Mouse (Mus musculus) hematopoietic stem cell, adult 5-6 weeks (primary cell): ENCODE data around the gene Ndufa13. TPM values are rescaled to one million over a fixed set of nuclear protein-coding genes. Genes with fewer than 3 reads are reported as not detected.
"Not testable (repeated sequence)": the region's sequence is repeated elsewhere in the genome, so short reads cannot be mapped to it uniquely, and the experiment has no call there.

ENCODE experiments used
- ATAC-seq, 2 experiments: fragments of 125-278 bp in 1 of 2; replicated peaks in 1 of 2; 2 replicates each; pipeline ENCODE4 v1.8.0; 2016 to 2017; ENCODE audit warnings: inconsistent platforms in 2 of 2, mild to moderate bottlenecking in 2 of 2, moderate number of reproducible peaks in 2 of 2, low read depth in 1 of 2, moderate TSS enrichment in 1 of 2; ENCODE audit not compliant: low FRiP score in 2 of 2, poor library complexity in 2 of 2, severe bottlenecking in 2 of 2, insufficient read depth in 1 of 2, low TSS enrichment in 1 of 2
- total RNA-seq: library from RNA; stranded (forward); fragments of 172-1452, 232-1000 nt; gene quantifications from 2 replicates; pipeline ENCODE4 v1.2.3, GENCODE M21; 2017

The Ndufa13 gene
- 90.0 and 103 TPM in 2 replicates for total RNA-seq

DNA sequence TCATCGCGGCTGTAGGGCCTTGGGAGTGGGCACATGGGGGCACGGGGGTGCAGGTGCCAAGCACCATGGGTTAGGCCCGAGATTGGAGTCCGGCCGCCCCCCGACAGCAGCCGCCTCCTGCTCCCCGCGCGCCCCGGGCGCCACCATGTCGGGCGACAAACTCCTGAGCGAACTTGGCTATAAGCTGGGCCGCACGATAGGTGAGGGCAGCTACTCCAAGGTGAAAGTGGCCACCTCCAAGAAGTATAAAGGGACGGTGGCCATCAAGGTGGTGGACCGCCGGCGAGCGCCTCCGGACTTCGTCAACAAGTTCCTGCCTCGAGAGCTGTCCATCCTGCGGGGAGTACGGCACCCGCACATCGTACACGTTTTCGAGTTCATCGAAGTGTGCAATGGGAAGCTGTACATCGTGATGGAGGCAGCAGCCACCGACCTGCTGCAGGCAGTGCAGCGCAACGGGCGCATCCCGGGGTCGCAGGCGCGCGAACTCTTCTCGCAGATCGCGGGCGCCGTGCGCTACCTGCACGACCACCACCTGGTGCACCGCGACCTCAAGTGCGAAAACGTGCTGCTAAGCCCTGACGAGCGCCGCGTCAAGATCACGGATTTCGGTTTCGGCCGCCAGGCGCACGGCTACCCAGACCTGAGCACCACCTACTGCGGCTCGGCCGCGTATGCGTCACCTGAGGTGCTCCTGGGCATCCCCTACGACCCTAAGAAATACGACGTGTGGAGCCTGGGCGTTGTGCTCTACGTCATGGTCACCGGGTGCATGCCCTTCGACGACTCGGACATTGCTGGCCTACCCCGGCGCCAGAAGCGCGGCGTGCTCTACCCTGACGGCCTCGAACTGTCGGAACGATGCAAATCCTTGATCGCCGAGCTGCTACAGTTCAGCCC lies at the start of gene Ndufa13, which contains the start of the genes Tssk6 and Yjefn3:
TSS of gene Ndufa13 (minus strand) at position 396 of the 900 bp plus-strand sequence.
TSS of gene Tssk6 (plus strand) at position 22 of the 900 bp plus-strand sequence.
TSS of gene Yjefn3 (minus strand) at position 550 of the 900 bp plus-strand sequence.
- peak in 1 of 2 experiments; percentile 12; a peak in 1 of 4 replicates for ATAC-seq

GRCm38 (mm10) chr8:69950300-69950699 lies 47.9 kb upstream of the Ndufa13 start:
- no peak for ATAC-seq

GRCm38 (mm10) chr8:69942495-69942894 lies 40.1 kb upstream of the Ndufa13 start:
- not testable (repeated sequence) for ATAC-seq

DNA sequence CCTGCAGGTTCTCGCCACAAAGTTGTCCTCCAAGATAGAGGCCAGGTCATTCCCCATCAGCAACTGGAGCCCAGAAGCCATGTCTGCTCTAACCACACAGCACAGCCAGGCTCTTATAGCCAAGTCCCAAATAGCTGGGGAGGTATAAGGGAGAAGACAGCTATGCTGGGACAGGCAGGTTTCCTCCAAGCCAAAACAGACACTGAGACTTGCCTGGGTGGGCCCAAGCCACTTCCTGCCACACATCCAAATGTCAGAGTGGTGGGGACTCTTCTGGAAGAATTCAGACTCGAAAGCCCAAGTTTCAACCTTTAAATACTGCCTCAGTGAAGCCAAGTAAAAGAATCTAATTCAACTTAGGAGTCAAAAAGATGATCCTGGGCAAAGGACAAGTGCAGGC lies 38.0 kb upstream of the Ndufa13 start:
- ATAC-seq = no peak

GRCm38 (mm10) chr8:69939633-69940032 lies 37.3 kb upstream of the Ndufa13 start:
- no peak for ATAC-seq

DNA sequence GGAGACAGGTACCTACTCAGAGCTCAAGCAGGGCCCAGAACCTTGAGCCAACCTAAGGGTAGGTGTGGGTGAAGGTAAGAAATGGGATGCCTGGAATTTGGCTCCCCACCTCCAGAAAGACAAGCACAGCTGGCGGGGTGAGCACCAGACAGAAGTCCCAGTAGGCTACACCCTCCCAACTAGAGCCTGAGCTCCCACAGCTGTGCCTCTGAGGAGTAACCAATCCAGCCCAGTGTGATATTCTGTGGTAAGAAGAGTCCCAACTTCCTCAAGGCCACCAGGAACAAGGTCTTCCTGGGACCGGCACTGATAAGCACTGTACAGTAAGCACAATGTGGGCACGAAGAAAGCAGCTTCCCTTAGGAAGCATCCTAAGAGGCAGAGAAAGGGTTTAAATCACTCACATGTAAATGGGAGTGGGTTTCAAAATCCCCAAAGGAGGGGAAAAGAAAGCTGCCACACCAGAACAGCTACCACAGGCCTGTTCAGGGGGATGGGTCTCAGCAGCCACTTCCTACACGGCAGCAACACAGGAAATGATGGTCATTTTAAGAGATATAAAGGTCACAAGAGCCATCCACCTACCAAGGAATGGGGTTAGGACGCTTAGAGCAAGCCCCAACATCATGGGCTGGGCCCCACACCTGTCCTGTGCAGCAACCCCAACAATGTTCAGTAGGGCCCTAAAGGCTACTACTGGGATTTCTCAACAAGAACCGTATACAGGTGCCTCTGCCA lies 36.1 kb upstream of the Ndufa13 start:
- peak in 1 of 2 experiments; percentile 15; a peak in 1 of 4 replicates for ATAC-seq

DNA sequence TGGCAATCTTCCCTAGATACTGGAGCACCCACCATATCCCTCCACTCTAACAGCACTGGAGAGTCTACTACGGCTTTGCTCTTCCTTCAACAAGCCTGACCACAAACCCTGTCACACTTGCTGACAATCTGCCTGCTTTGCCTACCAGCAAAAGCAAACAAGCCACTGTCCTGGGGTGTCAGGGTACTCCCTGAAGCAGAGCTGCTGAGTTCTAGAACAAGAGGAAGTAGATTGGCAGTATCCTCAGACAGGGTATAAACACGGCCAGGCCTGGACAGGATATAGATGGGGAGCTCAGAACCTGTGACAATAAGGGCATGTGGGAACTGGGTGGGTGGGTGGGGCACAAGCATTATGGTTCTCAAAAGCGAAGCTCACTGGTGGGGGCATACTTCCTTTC lies 35.1 kb upstream of the Ndufa13 start:
- peak in 1 of 2 experiments; percentile 8; a peak in 1 of 4 replicates for ATAC-seq

- no peak for ATAC-seq
These were observed 33.9 kb upstream of the Ndufa13 start for GRCm38 (mm10) chr8:69936050-69936794.

GRCm38 (mm10) chr8:69935431-69935830 lies 33.1 kb upstream of the Ndufa13 start:
- no peak for ATAC-seq

- no peak for ATAC-seq
These were observed 32.2 kb upstream of the Ndufa13 start for GRCm38 (mm10) chr8:69934582-69934981.

DNA sequence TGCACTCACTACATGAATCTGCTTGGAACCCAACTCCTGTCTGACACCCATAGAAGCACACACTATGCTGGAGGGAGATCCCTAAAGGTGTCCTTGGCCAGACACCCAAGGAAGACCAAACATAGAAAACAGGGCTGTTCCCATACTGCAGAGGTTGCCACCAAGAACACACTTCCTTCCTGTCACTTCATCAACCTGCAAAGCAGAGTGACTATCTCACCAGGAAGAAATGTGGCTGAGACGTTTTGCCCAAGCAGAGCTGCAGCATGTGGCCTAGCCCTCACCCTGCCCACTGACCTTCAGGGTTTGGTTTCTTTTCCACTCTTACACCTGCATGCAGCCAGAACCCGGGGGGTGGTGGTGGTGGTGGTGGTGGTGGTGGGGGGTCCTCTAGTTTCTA lies 31.5 kb upstream of the Ndufa13 start:
- ATAC-seq = 0 out of 4 replicates have a peak, but pooled peaks of 1 of the 2 experiments have one; percentile 18

DNA sequence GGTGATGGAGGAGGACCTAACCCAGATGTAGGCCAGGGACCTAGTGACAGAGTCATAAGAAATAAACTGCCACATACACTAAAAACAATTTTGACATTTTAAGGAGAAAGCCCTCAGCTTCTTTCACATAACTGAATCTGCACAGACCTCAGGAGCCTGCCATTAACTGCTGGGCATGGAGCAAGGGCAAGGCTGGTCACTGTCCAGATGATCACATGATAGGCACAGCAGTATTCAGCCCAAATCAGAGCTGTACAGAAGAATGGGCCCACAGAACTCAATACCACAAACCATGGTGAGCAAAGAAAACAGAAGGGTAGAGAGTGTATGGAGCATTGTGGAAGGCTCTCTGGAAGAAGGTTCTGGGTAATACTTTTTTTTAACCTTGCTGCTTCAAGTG lies 24.5 kb upstream of the Ndufa13 start:
- ATAC-seq = no peak

GRCm38 (mm10) chr8:69923986-69924385 lies 21.6 kb upstream of the Ndufa13 start:
- no peak for ATAC-seq

DNA sequence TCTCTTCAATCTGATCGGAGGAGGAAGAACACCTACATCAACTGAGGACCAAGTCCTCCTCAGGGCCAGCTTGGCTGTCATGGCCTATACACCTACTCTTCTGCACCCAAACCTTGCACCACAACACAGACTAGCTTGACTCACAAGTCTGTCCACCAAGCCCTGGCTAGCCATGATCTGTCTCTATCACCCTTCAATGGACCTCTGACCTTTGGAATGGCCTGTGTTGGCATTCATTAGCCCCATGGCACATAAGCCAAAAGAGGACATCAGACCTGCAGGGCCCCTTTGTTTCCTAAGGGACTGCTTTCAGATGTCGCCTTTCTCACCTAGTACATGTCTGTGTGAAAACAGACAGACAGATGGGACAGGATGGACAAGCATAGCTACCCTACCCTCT lies 18.8 kb upstream of the Ndufa13 start:
- no peak for ATAC-seq

DNA sequence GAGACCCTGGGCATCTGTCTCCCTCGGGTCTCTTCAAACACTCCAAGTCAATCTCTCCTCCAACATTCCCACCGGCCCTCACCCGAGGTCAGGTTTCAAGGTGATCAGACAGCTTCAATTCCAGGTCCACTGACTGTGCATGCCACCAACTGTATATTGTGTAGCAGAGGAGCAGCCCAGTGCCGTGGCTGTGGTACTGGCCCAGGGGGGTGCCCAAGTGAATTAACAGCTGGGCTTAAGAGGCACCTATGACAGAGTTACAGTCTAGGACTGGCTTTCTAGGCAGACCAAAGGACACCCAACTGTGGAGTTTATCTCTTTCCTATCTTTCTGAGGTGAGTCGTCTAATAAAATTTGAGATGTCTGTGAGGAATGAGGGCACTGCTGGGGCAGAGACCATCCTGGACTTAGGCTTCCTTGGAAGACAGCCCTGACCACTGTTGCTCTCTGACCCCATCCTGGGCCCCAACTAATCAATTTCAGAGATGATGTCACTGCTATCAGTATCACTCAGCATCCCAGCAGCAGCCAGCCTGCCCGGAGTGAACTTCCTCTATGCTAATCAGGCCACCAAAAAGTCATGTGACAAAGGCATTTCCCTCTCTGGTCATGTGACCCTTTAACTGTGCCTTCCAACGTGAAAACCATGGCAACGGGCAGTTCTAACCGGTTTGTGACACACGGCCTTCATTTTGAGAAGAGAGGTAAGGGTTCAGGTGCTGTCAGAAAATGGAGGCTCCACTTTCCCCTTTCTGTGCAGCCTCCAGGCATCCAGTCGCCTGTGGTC lies 17.7 kb upstream of the Ndufa13 start:
- ATAC-seq = peak; percentile 66 to 70

DNA sequence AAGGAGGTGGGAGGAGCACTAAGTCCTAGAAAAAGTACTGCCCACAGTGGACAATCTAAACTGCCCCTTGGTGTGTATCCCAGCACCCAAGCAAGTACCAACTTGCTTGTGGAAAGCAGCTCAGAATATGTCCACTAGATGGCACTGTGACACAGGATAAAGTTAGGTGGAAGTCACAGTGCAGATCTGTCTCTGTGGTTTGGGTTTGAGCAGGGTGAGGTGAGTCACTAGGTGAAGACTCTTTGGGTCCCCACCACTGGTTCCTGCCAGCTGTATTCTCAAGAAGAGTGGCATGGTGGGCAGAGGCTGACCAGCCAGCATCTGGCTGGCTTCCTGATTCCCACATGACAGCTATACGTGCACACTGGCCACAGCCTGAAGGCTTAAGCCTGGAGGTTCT lies 16.7 kb upstream of the Ndufa13 start:
- peak; percentile 61 to 72 for ATAC-seq

GRCm38 (mm10) chr8:69918506-69918905 lies 16.1 kb upstream of the Ndufa13 start:
- no peak for ATAC-seq
